25 mouse cellular contexts compared by ENCODE assay signal in the genomic region with DNA sequence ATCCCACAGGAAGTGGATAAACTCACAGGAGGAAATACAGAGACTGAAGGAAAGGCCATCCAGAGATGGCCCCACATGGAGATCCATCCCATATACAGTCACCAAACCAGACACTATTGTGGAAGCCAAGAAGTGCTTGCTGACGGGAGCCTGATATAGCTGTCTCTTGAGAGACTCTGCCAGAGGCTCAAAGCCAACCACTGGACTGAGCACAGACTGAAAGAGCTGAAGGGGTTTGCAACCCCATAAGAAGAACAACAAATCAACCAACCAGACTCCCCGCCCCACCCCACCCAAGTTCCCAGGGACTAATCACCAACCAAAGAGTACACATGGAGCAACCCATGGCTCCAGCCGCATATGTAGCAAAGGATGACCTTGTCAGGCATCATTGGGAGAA. TPM values are rescaled to one million over a fixed set of nuclear protein-coding genes. Genes with fewer than 3 reads are reported as not detected.
"Had no signal": no experiment of that assay in that cellular context is flagged by ENCODE, and none has a peak within 500 bp of the region (broad histone marks: within the 10 kb centered on the region; RNA-seq: fewer than 3 reads in every experiment).

No protein-coding gene starts in this region.

- H3K27ac ChIP-seq: heart, adult 2 months; hindbrain, embryonic 10.5 days; hindbrain, embryonic 12.5 days; hindbrain, embryonic 14.5 days; intestine, embryonic 15.5 days; layer of hippocampus, adult 2 months; left cerebral cortex, adult 2 months; limb, embryonic 10.5 days; limb, embryonic 12.5 days; liver, embryonic 13.5 days; liver, embryonic 15.5 days had no signal

- H3K4me1 ChIP-seq: hindbrain, embryonic 10.5 days; hindbrain, embryonic 12.5 days; intestine, embryonic 15.5 days; limb, embryonic 10.5 days; liver, embryonic 13.5 days had no signal

- H3K27me3 ChIP-seq: heart, embryonic 12.5 days; hindbrain, embryonic 12.5 days; intestine, embryonic 15.5 days; limb, embryonic 12.5 days; liver, embryonic 13.5 days; liver, embryonic 15.5 days had no signal

- H3K36me3 ChIP-seq: hindbrain, embryonic 10.5 days; hindbrain, embryonic 12.5 days; intestine, embryonic 15.5 days; limb, embryonic 10.5 days; limb, embryonic 12.5 days; liver, embryonic 13.5 days; liver, embryonic 15.5 days had no signal

- H3K9me3 ChIP-seq: heart, embryonic 12.5 days; hindbrain, embryonic 10.5 days; hindbrain, embryonic 12.5 days; intestine, embryonic 15.5 days; limb, embryonic 10.5 days; limb, embryonic 12.5 days; liver, embryonic 13.5 days; liver, embryonic 15.5 days had no signal

- DNase-seq: gastrocnemius, postnatal 10 days; heart, postnatal 4 days; kidney, adult 18-20 months; kidney, adult 8-10 months; kidney, postnatal 10 days; kidney, postnatal 25 days; kidney, postnatal 4 days; liver; liver, embryonic 13.5 days had no signal

- H3K4me2 ChIP-seq: heart, embryonic 12.5 days; hindbrain, embryonic 12.5 days; hindbrain, embryonic 14.5 days; intestine, embryonic 15.5 days; limb, embryonic 12.5 days; liver, embryonic 11.5 days; liver, embryonic 13.5 days; liver, embryonic 15.5 days had no signal

- H3K4me3 ChIP-seq: heart, adult 2 months; heart, embryonic 12.5 days; hindbrain, embryonic 10.5 days; hindbrain, embryonic 12.5 days; intestine, embryonic 15.5 days; layer of hippocampus, adult 2 months; left cerebral cortex, adult 2 months; limb, embryonic 10.5 days; limb, embryonic 12.5 days; liver, embryonic 13.5 days; liver, embryonic 15.5 days had no signal

- H3K9ac ChIP-seq: heart, embryonic 12.5 days; hindbrain, embryonic 12.5 days; hindbrain, embryonic 14.5 days; intestine, embryonic 15.5 days; limb, embryonic 12.5 days; liver, embryonic 13.5 days; liver, embryonic 15.5 days had no signal

- ATAC-seq: hindbrain, embryonic 16.5 days; inflammation-experienced regulatory T-cells, adult 6 months; intestine, embryonic 15.5 days; intestine, postnatal 0 days had no signal

RNA-seq across cellular contexts. Expression of a gene that starts 19.5 kb away (rescaled TPM):
- total RNA-seq: granulocyte monocyte progenitor cell, adult 5-6 weeks had no signal
